Mouse (Mus musculus) cortical plate, adult 2 months (tissue): ENCODE results near the gene Pdcd1lg2. TPM values are rescaled to one million over a fixed set of nuclear protein-coding genes. Genes with fewer than 3 reads are reported as not detected.

Source experiments
- H3K27ac ChIP-seq: fragments of 200-500 bp; 2 replicates; pipeline ENCODE4 v1.5.1; 2012; ENCODE audit warnings: low read length, control low read depth, inconsistent platforms; ENCODE audit not compliant: insufficient read depth
- H3K4me1 ChIP-seq: fragments of 200-500 bp; 2 replicates; pipeline ENCODE4 v1.6.1; 2011; ENCODE audit warnings: low read length; ENCODE audit not compliant: control insufficient read depth, insufficient read depth
- H3K4me3 ChIP-seq: fragments of 200-500 bp; 2 replicates; pipeline ENCODE4 v1.5.1; 2011; ENCODE audit warnings: mild to moderate bottlenecking, low read length, control low read depth; ENCODE audit not compliant: insufficient read depth
- CTCF ChIP-seq: fragments of 200-500 bp; IDR thresholded peaks from 2 replicates; pipeline ENCODE4 v1.5.1; 2011; ENCODE audit warnings: mild to moderate bottlenecking, control low read depth, low read length; ENCODE audit not compliant: insufficient read depth; ENCODE audit errors: extremely low read depth
- POLR2A ChIP-seq: fragments of 200-500 bp; IDR thresholded peaks from 2 replicates; pipeline ENCODE4 v1.6.1; 2011; ENCODE audit warnings: mild to moderate bottlenecking, low read length, control low read depth; ENCODE audit not compliant: insufficient read depth; ENCODE audit errors: extremely low read depth
- polyA plus RNA-seq: library from polyadenylated mRNA; depleted of rRNA; stranded (reverse); fragments of >200 nt; gene quantifications from 2 replicates; pipeline ENCODE4 v1.2.3, GENCODE M21; 2012

The Pdcd1lg2 gene
- polyA plus RNA-seq, 1 experiment: not detected

GRCm38 (mm10) chr19:29368671-29369309 is 41.9 kb upstream of the Pdcd1lg2 start:
- Histone ChIP-seq H3K4me3 (no peak overlapping the region), H3K4me1 (no peaks in the 10 kb centered on the region; the same call in 1 of the 2 replicates), H3K27ac (no peak overlapping the region)
- TF ChIP-seq CTCF (no peak), POLR2A (no peak)

- TF ChIP-seq POLR2A (no peak), CTCF (no peak)
- no peak overlapping the region for H3K27ac ChIP-seq
- no peaks in the 10 kb centered on the region; the same call in 1 of the 2 replicates for H3K4me1 ChIP-seq
- no peak overlapping the region for H3K4me3 ChIP-seq
Measured at GRCm38 (mm10) chr19:29370112-29370511, 40.6 kb upstream of the Pdcd1lg2 start.

- H3K4me1 ChIP-seq: no peaks in the 10 kb centered on the region; the same call in 1 of the 2 replicates
- no peak overlapping the region for H3K4me3 ChIP-seq
- no peak overlapping the region for H3K27ac ChIP-seq
- TF ChIP-seq CTCF (no peak), POLR2A (no peak)
Measured at GRCm38 (mm10) chr19:29370545-29371283, 40.0 kb upstream of the Pdcd1lg2 start.

- TF ChIP-seq POLR2A (no peak), CTCF (no peak)
- Histone ChIP-seq H3K27ac (no peak overlapping the region), H3K4me3 (peak overlapping the region; percentile 31), H3K4me1 (no peaks in the 10 kb centered on the region; the same call in 1 of the 2 replicates)
Measured at GRCm38 (mm10) chr19:29371284-29372081, 39.2 kb upstream of the Pdcd1lg2 start.

- Histone ChIP-seq H3K27ac (no peak overlapping the region), H3K4me3 (peak overlapping the region; percentile 31; the same call in 1 of the 2 replicates), H3K4me1 (no peaks in the 10 kb centered on the region; the same call in 1 of the 2 replicates)
- no peak for TF ChIP-seq POLR2A
- TF ChIP-seq CTCF: no peak
Measured at GRCm38 (mm10) chr19:29372138-29372537, 38.6 kb upstream of the Pdcd1lg2 start.

- H3K27ac ChIP-seq: no peak overlapping the region
Measured at GRCm38 (mm10) chr19:29372621-29373020, 38.1 kb upstream of the Pdcd1lg2 start.

GRCm38 (mm10) chr19:29373438-29373837 is 37.3 kb upstream of the Pdcd1lg2 start:
- Histone ChIP-seq H3K27ac (no peak overlapping the region), H3K4me3 (peak overlapping the region; percentile 28), H3K4me1 (no peaks in the 10 kb centered on the region; the same call in 1 of the 2 replicates)
- TF ChIP-seq CTCF (no peak), POLR2A (no peak)

More at GRCm38 (mm10) chr19:29372621-29373020, 38.1 kb upstream of the Pdcd1lg2 start:
- Histone ChIP-seq H3K4me3 (no peak overlapping the region; the same call in 1 of the 2 replicates), H3K4me1 (no peaks in the 10 kb centered on the region; the same call in 1 of the 2 replicates)
- TF ChIP-seq CTCF (no peak), POLR2A (no peak)

GRCm38 (mm10) chr19:29374947-29375346 is 35.8 kb upstream of the Pdcd1lg2 start:
- no peak overlapping the region for H3K27ac ChIP-seq
- TF ChIP-seq POLR2A: no peak
- no peak for TF ChIP-seq CTCF
- H3K4me1 ChIP-seq: no peaks in the 10 kb centered on the region; the same call in 1 of the 2 replicates
- no peak overlapping the region for H3K4me3 ChIP-seq

- no peak overlapping the region for H3K4me3 ChIP-seq
- TF ChIP-seq CTCF (no peak), POLR2A (no peak)
- no peak overlapping the region for H3K27ac ChIP-seq
- H3K4me1 ChIP-seq: no peaks in the 10 kb centered on the region; the same call in 1 of the 2 replicates
Measured at GRCm38 (mm10) chr19:29376382-29376781, 34.3 kb upstream of the Pdcd1lg2 start.
